Mouse (Mus musculus) liver, embryonic 11.5 days (tissue): ENCODE results near the gene Fbxl19. TPM values are rescaled to one million over a fixed set of nuclear protein-coding genes. Genes with fewer than 3 reads are reported as not detected.

ENCODE experiments used
- ATAC-seq: fragments of 200-750 bp; cut with Nextera tagmentation; replicated peaks from 2 replicates; pipeline ENCODE4 v1.8.0; 2017; ENCODE audit warnings: moderate number of reproducible peaks, mild to moderate bottlenecking, moderate TSS enrichment, moderate library complexity; ENCODE audit not compliant: low FRiP score
- DNase-seq: peaks from one replicate; pipeline ENCODE4 v3.0.0-alpha.2; 2017; ENCODE audit warnings: low spot score
- H3K27ac ChIP-seq: fragments of 300-500 bp; sonication (generic); 2 replicates; pipeline ENCODE4 v1.5.1; 2014; ENCODE audit warnings: mild to moderate bottlenecking, low read depth, low read length, control low read depth
- H3K27me3 ChIP-seq: fragments of 300-500 bp; sonication (generic); replicated peaks from 2 replicates; pipeline ENCODE4 v1.6.1; 2014; ENCODE audit warnings: low read length, mixed read lengths; ENCODE audit not compliant: control insufficient read depth, insufficient read depth
- H3K36me3 ChIP-seq: fragments of 300-500 bp; sonication (generic); 2 replicates; pipeline ENCODE4 v1.6.1; 2014; ENCODE audit warnings: mild to moderate bottlenecking, low read length, moderate library complexity, mixed read lengths; ENCODE audit not compliant: control insufficient read depth, insufficient read depth
- H3K4me1 ChIP-seq: fragments of 300-500 bp; sonication (generic); replicated peaks from 2 replicates; pipeline ENCODE4 v1.6.1; 2014; ENCODE audit warnings: low read length, mixed read lengths; ENCODE audit not compliant: control insufficient read depth, insufficient read depth
- H3K4me2 ChIP-seq: fragments of 300-500 bp; sonication (generic); 2 replicates; pipeline ENCODE4 v1.6.1; 2014; ENCODE audit warnings: mild to moderate bottlenecking, control low read depth, moderate library complexity
- H3K4me3 ChIP-seq: fragments of 300-500 bp; sonication (generic); 2 replicates; pipeline ENCODE4 v1.5.1; 2014; ENCODE audit warnings: low read depth, low read length, control low read depth
- H3K9ac ChIP-seq: fragments of 300-500 bp; sonication (generic); 2 replicates; pipeline ENCODE4 v1.6.1; 2014; ENCODE audit warnings: low read depth, low read length, control low read depth
- H3K9me3 ChIP-seq: fragments of 300-500 bp; sonication (generic); 2 replicates; pipeline ENCODE4 v1.6.1; 2016; ENCODE audit warnings: low read length, inconsistent platforms, mixed read lengths; ENCODE audit not compliant: control insufficient read depth
- WGBS: fragments of 180-500 bp; shearing (Covaris S2); extraction: QIAGEN DNeasy Blood & Tissue Kit; methylation state at CpG from one replicate; pipeline ENCODE4 v1.1.7; 2014; 5-methylcytosine and 5-hydroxymethylcytosine counted together
- polyA plus RNA-seq: library from polyadenylated mRNA; unstranded; fragments of >200 nt; fragmentation: Nextera tagmentation; extraction: Ambion mirVana; gene quantifications from 2 replicates; pipeline ENCODE4 v1.2.1, GENCODE M21; 2014

Gene Fbxl19
- 3.1 and 3.7 TPM in 2 replicates for polyA plus RNA-seq

- H3K4me3 ChIP-seq = peak within 1 kb of the TSS; percentile 76
- peaks cover 7% of the 10 kb centered on the region for H3K4me1 ChIP-seq
- H3K27ac ChIP-seq = peak within 1 kb of the TSS; percentile 86
- WGBS = under 1% methylated on average over 26 of the region's 26 CpGs
- peak within 1 kb of the TSS; percentile 98 for H3K4me2 ChIP-seq
- H3K36me3 ChIP-seq = no peaks in the 10 kb centered on the region; the same call in 1 of the 2 replicates
- DNase-seq (peak; percentile 76), ATAC-seq (no peak)
- H3K9ac ChIP-seq = peak within 1 kb of the TSS; percentile 83
- H3K27me3 ChIP-seq = no peaks in the 10 kb centered on the region
- H3K9me3 ChIP-seq = no peaks in the 10 kb centered on the region
Observed at GRCm38 (mm10) chr7:127744366-127745045, at the start of gene Fbxl19. Gene Fbxl19 (plus strand): TSS chr7:127744543.

- H3K4me1 ChIP-seq = peaks cover 5% of the 10 kb centered on the region; the same call in 1 of the 2 replicates
- no peak for DNase-seq
- H3K36me3 ChIP-seq = no peaks in the 10 kb centered on the region; the same call in 1 of the 2 replicates
- H3K9me3 ChIP-seq = no peaks in the 10 kb centered on the region
- no peaks in the 10 kb centered on the region for H3K27me3 ChIP-seq
- H3K27ac ChIP-seq = no peak overlapping the region
- no peak overlapping the region for H3K4me3 ChIP-seq
- no peak overlapping the region for H3K9ac ChIP-seq
- H3K4me2 ChIP-seq = no peak overlapping the region
- ATAC-seq = no peak
- 66% methylated on average over 6 of the region's 6 CpGs for WGBS
Observed at GRCm38 (mm10) chr7:127698986-127699385, 45.4 kb upstream of the Fbxl19 start.

- Histone ChIP-seq H3K4me2 (no peak overlapping the region), H3K27ac (no peak overlapping the region), H3K4me1 (peaks cover 5% of the 10 kb centered on the region; the same call in 1 of the 2 replicates), H3K4me3 (no peak overlapping the region), H3K9me3 (no peaks in the 10 kb centered on the region), H3K9ac (no peak overlapping the region), H3K27me3 (no peaks in the 10 kb centered on the region), H3K36me3 (peaks cover 2% of the 10 kb centered on the region; the same call in 1 of the 2 replicates)
- DNase-seq (no peak), ATAC-seq (no peak)
- 52% methylated on average over 3 of the region's 3 CpGs for WGBS
Observed at GRCm38 (mm10) chr7:127700712-127701331, 43.5 kb upstream of the Fbxl19 start.

GRCm38 (mm10) chr7:127703561-127704178 is 40.7 kb upstream of the Fbxl19 start:
- H3K4me3 ChIP-seq = no peak overlapping the region
- no peak overlapping the region for H3K9ac ChIP-seq
- H3K4me1 ChIP-seq = peaks cover 12% of the 10 kb centered on the region
- no peak for ATAC-seq
- H3K36me3 ChIP-seq = peaks cover 2% of the 10 kb centered on the region; the same call in 1 of the 2 replicates
- 84% methylated on average over 8 of the region's 8 CpGs for WGBS
- no peaks in the 10 kb centered on the region for H3K27me3 ChIP-seq
- no peak for DNase-seq
- H3K9me3 ChIP-seq = no peaks in the 10 kb centered on the region
- no peak overlapping the region for H3K27ac ChIP-seq
- no peak overlapping the region for H3K4me2 ChIP-seq

- peaks cover 15% of the 10 kb centered on the region for H3K4me1 ChIP-seq
- no peaks in the 10 kb centered on the region for H3K27me3 ChIP-seq
- DNase-seq = no peak
- 80% methylated on average over 6 of the region's 6 CpGs for WGBS
- no peak overlapping the region for H3K4me3 ChIP-seq
- H3K9ac ChIP-seq = peak overlapping the region; percentile 18; the same call in 1 of the 2 replicates
- no peak overlapping the region for H3K27ac ChIP-seq
- H3K36me3 ChIP-seq = peaks cover 2% of the 10 kb centered on the region; the same call in 1 of the 2 replicates
- ATAC-seq = no peak
- H3K4me2 ChIP-seq = no peak overlapping the region
- no peaks in the 10 kb centered on the region for H3K9me3 ChIP-seq
Observed at GRCm38 (mm10) chr7:127704598-127704997, 39.7 kb upstream of the Fbxl19 start.

- 80% methylated on average over 4 of the region's 4 CpGs for WGBS
- H3K36me3 ChIP-seq = peaks cover 2% of the 10 kb centered on the region; the same call in 1 of the 2 replicates
Observed at GRCm38 (mm10) chr7:127705706-127706105, 38.6 kb upstream of the Fbxl19 start.

GRCm38 (mm10) chr7:127707045-127707956 is 37.0 kb upstream of the Fbxl19 start:
- DNase-seq (no peak), ATAC-seq (no peak)
- H3K4me2 ChIP-seq = peak overlapping the region; percentile 83
- 26% methylated on average over 22 of the region's 22 CpGs for WGBS
- peaks cover 15% of the 10 kb centered on the region for H3K4me1 ChIP-seq
- no peaks in the 10 kb centered on the region for H3K27me3 ChIP-seq
- H3K9me3 ChIP-seq = no peaks in the 10 kb centered on the region
- H3K4me3 ChIP-seq = peak overlapping the region; percentile 71
- H3K9ac ChIP-seq = peak overlapping the region; percentile 77
- peaks cover 2% of the 10 kb centered on the region; the same call in 1 of the 2 replicates for H3K36me3 ChIP-seq
- H3K27ac ChIP-seq = peak overlapping the region; percentile 91

More at GRCm38 (mm10) chr7:127705706-127706105, 38.6 kb upstream of the Fbxl19 start:
- Histone ChIP-seq H3K4me1 (peaks cover 13% of the 10 kb centered on the region), H3K9me3 (no peaks in the 10 kb centered on the region), H3K4me2 (no peak overlapping the region), H3K4me3 (no peak overlapping the region), H3K9ac (no peak overlapping the region), H3K27me3 (no peaks in the 10 kb centered on the region), H3K27ac (no peak overlapping the region)
- no peak for DNase-seq
- no peak for ATAC-seq

GRCm38 (mm10) chr7:127707957-127708206 is 36.5 kb upstream of the Fbxl19 start:
- no peak for ATAC-seq
- H3K27me3 ChIP-seq = no peaks in the 10 kb centered on the region
- WGBS = 0% methylated on average over 5 of the region's 5 CpGs
- H3K9ac ChIP-seq = peak overlapping the region; percentile 77
- H3K9me3 ChIP-seq = no peaks in the 10 kb centered on the region
- H3K4me2 ChIP-seq = peak overlapping the region; percentile 83
- H3K36me3 ChIP-seq = peaks cover 2% of the 10 kb centered on the region; the same call in 1 of the 2 replicates
- no peak for DNase-seq
- peaks cover 21% of the 10 kb centered on the region for H3K4me1 ChIP-seq
- peak overlapping the region; percentile 91 for H3K27ac ChIP-seq
- H3K4me3 ChIP-seq = peak overlapping the region; percentile 71
